Mouse (Mus musculus) liver, embryonic 14.5 days (tissue): ENCODE results near the gene Nup133.

Source experiments
- CTCF ChIP-seq: IDR thresholded peaks from 2 replicates; pipeline ENCODE4 v1.5.1; 2016; ENCODE audit warnings: antibody characterized with exemption, low read depth, control low read depth
- EP300 ChIP-seq: IDR thresholded peaks from 2 replicates; pipeline ENCODE4 v1.6.1; 2016; ENCODE audit warnings: antibody characterized with exemption, low read depth

DNA sequence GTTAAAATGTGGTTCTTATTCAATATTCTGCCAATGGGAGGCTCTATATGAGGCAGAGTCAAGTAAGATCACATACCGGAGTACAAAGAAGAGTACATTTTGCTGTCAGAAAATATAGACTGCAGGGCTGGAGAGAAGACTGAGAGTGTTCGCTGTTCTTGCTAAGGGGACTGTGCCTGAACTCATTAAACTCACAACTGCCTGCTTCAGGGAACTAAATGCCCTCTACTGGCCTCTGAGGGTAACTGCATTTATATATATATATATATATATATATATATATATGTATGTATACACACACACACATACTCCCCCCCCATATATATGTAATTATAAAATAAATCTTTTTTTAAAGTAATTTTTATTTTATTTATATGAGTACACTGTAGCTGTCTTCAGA lies 17.8 kb upstream of the Nup133 start:
- TF ChIP-seq EP300 (no peak), CTCF (peak; percentile 54)
